Mouse (Mus musculus): Measurements from ENCODE around the gene Zfp382.
"Not testable (repeated sequence)": the region's sequence is repeated elsewhere in the genome, so short reads cannot be mapped to it uniquely, and the experiment has no call there.

The Zfp382 gene

DNA sequence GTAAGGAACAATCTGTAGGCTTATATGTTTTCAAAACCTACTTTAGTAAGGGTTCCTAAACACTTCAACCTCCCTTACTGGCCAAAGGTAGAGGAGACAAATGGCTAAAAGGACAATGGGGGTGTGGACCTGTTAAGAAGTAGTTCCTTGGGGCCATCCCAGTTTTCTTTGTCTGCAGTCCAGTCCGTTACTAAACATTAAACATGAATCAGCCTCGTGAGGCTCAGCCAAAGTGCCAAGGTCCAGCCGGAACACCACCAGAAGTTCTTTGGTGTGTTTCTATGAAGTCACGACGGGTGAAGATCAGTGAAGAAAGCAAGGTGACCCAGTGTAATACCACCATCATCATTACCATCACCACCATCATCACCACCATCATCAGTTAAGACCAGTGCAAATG is 25.3 kb downstream of the Zfp382 start:
- DNase-seq (ENCODE audit: low read depth, low spot score), result no peak

DNA sequence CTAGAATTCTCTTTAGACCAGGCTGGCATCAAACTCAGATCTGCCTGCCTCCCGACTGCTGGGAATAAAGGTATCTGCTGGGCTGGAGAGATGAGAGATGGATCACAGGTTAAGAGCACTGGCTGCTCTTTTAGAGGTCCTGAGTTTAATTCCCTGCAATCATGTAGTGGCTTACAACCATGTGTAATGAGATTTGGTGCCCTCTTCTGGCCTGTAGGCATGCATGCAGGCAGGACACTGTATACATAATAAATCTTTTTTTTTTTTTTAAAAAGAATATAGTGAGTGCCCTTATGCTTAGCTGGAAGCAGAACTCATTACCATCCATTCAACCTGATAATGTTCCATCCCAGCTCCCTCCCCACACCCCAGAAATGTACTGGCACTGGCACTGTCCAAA is 32.3 kb downstream of the Zfp382 start:
- no peak for DNase-seq (ENCODE audit: low read depth, low spot score)

DNA sequence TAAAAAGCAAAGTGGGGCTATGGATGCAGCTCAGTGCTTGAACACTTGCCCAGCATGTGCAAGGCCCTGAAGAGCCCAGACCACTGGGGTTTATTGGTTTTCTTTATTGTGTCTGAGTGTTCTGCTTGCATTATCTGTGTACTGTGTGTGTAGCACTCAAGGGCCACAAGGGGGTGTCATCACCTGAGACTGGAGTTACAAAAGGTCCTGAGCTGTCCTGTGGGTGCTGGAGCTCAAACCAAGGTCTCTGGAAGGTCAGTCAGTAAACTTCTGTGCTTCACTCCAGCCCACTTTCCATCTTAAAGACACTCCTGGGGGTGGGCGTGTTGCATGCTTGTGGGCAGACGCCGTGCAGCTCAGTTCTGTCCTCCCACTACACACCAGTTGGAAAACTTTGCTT is 33.8 kb downstream of the Zfp382 start:
- DNase-seq (ENCODE audit: low read depth, low spot score), result no peak

DNA sequence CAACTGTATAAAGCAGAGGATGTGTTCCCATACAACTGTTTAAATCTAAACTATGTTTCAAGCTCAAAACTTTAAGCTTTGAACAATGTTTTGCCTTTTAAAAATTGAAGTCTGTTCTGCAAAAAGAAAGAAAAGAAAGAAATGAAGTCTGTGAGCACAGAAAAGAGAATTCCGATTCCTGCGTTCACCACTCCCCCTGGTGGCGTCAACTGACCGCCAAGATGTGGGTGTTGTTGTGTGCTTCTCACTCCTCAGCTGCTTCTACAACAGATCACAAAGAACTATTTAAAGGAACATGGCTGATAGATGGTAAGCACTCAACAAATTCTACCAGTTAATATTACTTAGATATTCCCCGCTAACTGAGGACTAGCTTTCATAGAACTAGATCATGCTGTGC is 41.4 kb downstream of the Zfp382 start:
- no peak for DNase-seq (ENCODE audit: low read depth, low spot score)

DNA sequence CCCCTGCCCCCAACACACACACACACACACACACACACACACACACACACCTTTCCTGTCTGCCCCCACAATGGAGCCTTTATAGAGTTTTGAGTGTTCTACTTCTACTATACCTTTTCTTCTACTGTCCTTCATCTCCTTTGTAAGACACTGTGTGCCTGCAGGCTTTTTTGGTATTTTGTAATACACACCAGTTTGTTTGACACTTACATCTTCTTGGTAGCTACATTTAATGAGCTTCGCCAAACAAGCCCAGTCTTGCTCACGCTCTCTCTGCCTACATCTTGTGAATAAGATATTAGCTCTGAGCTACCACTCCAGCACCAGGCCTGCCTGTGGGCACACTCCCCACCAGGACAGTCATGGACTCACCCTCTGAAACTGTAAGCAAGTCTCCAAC is 43.0 kb downstream of the Zfp382 start:
- DNase-seq (ENCODE audit: low read depth, low spot score), result no peak

DNA sequence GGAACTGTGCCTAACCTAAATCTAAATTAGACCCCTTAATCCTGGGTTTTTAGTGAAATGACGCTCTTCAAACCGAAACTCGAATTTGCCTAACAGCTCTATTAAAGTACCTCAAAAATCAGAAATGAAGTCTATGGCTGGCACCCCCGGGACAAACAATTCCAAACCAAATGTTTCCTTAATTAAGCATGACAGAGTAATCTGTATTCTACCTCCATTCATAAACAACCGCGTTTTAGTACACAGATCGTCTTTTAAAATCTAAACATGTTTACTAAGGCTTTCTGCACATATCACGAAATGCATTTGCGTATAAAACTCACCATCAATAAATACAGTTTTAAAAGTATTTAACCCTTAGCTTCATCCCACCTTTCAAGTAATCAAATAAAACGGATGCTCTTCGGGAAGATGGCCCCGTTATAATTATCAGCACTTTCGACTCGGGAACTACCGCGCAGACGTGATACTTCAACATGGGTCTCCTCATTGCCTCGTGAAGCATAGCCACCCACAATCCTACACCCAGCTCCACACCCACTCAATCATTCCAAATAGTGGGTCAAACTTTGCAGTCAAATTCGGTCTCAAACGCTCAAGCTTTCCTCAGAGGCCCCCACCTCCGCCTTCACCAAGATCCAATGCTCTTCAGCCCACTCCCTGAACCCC is 47.3 kb downstream of the Zfp382 start:
- no peak for DNase-seq (ENCODE audit: low read depth, low spot score)

DNA sequence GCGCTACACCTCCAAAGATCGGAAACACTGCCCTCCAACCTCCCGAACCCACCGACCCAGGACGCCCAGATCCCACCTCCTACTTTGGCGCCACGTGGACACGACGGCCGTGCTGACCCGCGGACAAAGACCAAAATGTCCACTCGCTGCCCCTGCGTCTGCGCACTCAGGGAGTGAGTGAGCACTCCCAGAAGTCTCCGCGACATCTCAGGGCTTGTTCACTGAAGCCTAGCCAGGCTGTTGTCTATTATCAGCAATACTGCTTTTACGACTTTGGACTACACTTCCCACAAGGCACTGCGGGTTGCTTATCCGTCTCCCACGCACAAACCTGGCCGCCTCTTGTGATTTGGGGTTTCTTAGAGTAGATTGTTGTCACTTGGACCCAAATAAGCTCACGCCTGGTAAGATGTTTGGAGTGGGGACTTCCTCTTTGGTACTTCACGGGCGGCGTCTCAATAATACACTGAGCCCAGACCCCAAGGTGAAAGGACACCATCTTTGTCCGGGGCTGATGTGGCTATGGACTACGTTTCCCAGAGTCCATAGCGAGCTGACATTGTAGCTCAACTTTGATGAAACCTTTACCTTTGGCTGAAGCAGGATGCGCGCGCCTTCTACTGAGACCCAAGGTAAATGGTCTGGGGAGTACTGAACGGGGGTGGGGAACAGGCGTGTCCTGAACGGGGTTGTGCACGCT is 48.0 kb downstream of the Zfp382 start, which contains the start of gene Zfp146:
TSS of gene Zfp146 (minus strand) at position 168 of the 700 bp plus-strand sequence.
- DNase-seq (ENCODE audit: low read depth, low spot score), result peak; percentile 95

DNA sequence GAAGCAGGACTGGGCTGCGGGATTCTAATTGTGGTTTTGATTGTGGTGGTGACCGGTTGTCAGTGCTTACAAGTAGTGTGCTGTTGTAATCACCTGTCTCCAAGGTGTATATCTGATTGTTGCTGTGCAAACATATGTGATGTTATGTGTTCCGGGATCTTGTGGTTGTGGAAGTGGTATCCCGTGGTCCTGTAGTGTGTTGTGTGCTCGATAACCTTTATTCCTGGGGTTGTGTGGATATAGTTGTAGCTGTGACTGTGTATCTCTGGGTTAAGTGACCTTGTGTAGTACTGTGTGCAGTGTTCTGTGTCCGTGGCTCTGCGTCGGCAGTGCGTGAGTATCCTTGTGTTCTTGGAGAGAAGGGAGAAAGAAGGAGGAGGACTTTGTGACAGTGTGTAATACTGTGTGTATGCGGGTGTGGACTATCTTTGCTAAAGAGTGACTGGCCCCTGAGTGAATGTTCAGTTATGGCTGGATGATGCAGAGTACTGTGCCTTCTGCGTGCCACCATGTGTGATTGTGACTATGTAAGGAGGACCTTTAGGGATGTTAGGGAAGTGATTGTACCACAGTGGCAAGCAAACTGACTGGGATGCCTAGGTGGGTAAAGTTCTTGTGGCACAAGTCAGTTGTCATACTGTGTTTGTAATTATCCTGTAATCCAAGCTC is 48.7 kb downstream of the Zfp382 start:
- no peak for DNase-seq (ENCODE audit: low read depth, low spot score)

DNA sequence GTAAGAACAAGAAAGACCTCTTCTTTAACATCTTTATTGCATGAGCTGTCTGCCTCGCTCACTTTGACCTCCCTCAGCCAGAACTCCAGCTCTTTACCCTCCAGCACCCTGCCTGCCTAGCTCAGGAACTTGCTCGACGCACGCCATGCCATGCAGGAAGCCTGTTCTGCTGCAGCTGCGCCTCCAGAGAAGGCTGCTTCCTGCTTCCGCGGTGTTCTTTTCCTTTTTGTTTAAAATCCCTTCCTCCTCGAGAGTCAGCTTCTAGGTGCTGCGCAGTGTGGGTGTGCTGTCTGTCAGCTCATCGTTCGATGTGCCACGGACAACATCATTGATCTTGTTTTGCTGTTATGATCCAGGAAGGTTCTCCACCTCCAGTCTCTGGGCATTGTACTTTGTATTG is 54.7 kb downstream of the Zfp382 start:
- DNase-seq (ENCODE audit: low read depth, low spot score), result no peak

DNA sequence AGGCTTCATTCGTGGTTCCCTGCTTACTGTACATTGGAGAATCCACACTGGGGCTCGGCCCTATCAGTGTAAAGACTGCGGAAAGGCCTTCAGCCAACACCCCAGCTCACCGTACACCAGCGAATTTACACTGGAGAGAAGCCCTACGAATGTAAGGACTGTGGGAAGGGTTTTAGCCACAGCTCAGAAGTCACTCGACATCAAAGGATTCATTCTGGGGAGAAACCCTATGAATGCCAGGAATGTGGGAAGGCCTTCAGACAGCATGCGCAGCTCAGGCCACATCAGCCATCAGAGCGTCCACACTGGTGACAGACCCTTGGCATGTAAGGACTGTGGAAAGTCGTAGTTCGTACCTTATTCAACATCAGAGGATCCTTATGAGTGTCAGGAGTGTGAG is 56.5 kb downstream of the Zfp382 start:
- DNase-seq (ENCODE audit: low read depth, low spot score), result no peak

DNA sequence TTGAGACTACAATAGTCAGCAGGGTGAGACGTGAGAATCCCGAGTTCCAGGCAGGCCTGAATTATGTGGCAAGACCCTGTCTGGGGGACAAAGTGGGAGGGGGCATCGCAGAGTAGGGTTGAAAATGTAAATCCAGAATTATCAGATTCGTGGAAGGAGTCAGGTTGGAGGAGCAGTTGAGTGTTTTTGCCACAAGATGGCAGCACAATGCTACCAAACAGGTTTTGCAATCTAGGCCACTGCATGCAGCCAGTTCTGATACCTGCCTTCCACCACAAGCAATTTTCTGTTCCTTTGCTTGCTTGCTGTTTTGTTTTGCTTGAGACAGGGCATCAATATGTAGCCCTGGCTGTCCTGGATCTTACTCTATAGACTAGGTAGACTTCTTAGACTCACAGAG is 59.6 kb downstream of the Zfp382 start:
- DNase-seq (ENCODE audit: low read depth, low spot score), result peak; percentile 72

DNA sequence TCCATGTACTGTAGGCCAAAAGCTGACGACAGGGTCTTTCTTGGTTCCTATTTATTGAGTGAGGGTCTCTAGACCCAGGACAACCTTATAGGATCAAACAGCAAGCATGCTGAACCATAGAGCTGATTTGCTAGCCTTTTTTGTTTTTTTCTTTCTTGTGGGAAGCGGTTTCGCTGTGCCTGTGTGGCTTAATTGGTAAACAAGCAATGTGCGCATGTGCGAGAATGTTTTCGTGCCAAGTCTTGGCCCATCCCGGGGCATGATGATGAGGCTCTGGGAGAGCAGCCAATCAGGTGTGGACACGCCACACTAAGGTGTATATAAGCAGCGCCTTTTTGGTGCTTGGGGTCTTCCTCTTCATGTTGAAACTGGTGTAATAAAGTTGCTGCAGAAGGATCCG is 60.2 kb downstream of the Zfp382 start:
- not testable (repeated sequence) for DNase-seq (ENCODE audit: low read depth, low spot score)

DNA sequence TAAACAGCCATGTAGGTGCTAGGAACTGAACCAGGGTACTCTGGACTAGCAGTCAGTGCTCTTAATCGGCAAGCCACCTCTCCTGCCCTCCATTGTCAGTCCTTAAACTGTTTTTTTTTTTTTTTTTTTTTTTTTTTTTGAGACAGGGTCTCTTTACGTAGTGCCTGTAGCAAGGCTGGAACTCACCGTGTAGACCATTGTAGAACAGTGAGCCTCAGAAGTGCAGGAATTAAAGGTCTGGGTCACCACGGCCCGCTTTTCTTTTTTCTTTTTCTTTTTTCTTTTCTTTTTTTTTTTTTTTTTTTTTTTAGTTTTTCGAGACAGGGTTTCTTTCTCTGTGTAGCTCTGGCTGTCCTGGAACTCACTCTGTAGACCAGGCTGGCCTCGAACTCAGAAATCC is 61.4 kb downstream of the Zfp382 start:
- DNase-seq (ENCODE audit: low read depth, low spot score), result not testable (repeated sequence)

DNA sequence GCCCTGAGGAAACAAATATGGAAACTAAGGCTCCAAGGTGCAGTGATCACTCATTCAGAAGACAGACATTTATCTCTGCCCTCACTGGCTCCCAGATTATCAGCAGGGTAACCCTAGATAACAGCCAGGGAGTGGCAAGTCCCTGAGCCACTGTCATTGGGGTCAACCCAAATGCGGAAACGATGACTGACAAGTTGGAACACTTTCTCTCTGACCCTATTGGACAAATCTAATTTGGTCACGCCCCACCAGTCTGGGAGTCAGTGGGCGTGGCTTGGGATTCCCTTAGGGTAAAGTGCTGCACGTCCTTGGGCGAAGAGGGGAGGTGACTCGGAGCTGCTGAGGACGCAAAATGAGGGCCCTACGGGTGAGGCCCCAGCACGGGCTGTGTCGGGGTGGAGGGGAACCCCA is 62.1 kb downstream of the Zfp382 start, which contains the start of gene Cox7a1:
TSS of gene Cox7a1 (plus strand) at position 266 of the 411 bp plus-strand sequence.
- DNase-seq (ENCODE audit: low read depth, low spot score), result peak; percentile 97

All from A20 (cell line).